Mouse (Mus musculus) right cerebral cortex, postnatal 36 days (tissue): ENCODE data around the gene Twf1.

Experiments
- DNase-seq, 2 experiments: peaks; one replicate each; pipeline ENCODE4 v3.0.0; 2022; ENCODE audit warnings: low spot score in 2 of 2, mixed read lengths in 1 of 2

Twf1 gene

DNA sequence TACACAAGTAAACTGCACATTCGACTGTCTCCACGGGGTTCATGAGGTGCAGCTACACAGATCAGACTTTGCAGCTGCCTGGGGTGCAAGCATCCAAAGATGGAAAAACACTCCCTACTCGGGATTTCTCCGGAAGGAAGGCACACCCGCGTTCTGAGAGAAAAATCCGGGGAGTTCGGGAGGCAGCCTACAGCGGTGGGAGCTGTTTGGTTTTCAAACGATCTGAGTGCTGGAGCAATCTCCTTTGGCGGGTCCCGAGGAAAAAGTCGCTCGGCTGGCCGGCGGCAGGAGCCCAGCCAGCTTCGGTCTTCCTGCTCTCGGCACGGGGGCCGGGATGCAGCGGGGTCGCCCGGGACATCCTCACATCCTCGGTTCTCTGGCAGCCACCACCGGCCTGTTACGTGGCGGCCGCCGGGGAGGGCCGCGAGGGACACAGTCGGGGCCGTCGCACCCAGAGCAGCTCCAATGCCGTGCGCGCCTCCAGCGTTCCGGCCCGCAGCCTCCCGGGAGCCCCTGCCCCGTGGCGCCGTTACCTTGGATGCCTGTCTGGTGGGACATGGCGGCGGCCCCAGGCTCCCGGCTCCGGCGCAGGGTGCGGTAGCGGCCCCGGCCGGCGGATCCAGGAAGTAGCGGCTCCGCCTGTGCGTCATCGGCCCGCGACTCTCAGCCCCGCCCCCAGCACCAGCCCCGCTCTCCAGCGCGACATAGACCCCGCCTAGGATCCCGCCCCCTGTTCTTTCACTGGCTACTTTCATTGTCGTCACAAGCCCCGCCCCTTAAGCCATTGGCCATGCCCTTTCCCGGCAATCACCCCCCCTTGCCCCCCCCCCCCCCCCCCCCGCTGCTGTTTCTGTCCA, at the start of gene Twf1:
Gene Twf1 (minus strand): TSS at position 671 of the 857 bp plus-strand sequence.
- peak; percentile 96 for DNase-seq

DNA sequence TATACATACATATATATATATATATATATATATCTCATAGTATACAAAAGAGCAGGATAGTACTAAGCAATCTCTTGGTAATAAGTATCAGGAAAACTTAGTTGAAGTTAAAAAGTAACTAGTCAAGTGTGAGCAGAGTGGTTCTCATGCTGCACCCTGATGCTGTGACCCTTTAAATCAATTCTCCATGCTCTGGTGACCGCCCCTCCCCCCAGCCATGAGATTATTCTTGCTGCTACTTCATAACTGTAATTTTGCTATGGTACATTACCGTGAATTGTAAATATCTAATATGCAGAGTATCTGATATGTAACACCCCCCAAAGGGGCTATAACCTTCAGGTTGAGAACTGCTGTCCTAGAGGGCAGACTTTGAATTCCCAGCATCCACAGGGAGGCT, 49.4 kb upstream of the Twf1 start:
- DNase-seq: no peak

DNA sequence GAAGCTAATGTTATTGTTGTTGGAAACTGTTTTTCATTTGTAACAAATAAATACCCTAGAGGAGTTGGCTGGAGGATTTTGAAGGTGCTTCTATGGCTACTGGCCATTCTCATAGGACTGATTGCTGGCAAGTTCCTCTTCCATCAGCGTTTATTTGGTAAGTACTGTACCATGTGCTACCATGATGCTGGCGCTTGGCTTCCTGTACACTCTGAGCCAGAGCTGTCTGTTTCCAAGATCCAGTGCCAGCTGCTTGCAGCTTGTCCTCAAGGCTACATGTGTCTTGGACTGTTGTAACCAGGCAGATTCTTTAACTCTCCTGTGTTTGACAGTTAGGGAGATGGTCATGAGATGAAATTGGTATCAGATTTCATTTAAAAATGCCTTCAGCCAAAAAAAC, 48.5 kb upstream of the Twf1 start:
- no peak for DNase-seq

DNA sequence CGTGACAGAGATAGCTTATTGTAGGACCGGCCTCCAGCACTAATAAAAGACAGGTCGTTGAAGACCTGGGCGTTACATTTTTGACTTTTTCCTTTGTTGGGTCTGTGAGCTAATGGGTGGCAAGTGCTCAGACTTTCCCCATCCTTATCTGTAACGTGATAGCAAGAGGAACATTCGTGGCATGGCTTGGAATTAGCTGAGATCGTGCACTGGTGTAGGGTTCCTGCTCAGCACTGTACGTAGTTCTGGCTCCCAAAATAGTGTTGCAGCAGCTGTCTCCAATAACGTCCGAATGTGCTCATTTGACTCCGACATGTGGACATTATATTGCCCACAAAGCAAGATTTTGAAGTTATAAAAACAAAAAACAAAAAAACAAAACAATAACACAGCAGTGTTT, 44.8 kb upstream of the Twf1 start:
- no peak for DNase-seq

DNA sequence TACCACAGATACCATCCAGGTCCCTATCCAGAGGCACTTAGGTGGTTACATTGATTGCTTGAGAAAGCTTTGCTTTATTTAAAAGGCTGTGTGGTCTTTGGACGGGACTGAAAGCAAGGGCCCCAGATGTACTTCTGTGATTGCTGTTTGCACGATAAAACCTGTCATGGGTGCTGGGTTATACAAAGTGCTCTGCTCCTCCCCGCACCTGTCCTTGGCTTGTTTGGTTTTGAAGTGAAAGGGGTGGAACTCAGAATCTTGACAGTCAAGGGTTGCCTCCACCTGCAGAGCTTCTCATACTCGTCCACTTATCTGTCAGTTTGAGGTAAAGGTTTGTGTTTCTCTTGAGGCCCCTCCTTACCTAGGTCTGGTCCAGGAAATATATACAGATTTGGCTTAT, 40.9 kb upstream of the Twf1 start:
- no peak for DNase-seq

DNA sequence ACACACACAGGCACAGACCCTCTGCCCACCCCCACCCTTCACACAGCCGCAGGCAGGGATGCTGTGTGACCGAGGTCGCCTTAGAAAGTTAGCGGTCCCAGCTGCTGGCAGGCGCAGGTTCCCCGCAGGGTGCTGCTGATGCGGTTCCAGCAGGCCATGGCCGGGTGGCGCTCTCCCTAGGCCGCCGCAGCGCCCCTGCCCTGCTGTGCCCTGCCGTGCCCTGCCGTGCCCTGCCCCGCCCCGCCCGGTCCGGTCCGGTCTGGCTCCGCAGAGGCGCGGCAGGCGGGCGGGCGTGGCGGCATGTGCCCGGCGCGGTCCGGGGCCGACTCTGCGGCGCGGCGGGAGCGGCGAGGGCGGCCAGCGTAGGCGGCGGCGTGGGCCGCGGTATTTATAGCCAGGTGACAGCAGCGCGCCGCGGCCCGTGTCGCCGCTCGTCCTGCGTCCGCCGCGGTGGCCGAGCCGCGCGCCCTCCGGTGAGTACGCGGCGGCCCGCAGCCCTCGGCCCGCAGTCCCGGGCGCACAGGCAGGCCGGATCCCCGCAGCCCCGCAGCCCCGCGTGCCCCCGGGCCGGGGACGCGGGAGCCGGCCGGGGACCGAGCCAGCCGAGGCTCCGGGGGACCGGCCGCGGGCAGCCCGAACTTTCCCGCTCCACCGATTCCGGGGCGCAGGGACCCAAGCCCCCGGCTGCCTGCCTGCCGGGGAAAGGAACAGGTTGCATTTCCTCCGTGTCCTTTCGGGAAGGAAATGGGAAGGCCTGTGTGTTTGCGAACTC, 39.3 kb upstream of the Twf1 start, which contains the start of gene Tmem117:
Gene Tmem117 (plus strand): TSS at position 403 of the 772 bp plus-strand sequence.
- DNase-seq: no peak

DNA sequence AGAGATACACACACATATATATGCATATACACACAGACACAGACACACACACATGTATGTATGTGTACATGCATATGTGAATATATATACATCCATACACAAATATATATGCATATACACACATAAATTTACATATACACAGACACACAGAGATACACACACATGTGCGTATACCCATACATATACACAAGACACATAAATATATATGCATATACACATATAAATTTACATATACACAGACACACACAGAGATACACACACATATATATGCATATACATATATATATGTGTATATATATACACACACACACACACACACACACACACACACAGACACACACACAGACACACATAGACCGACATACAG, 38.8 kb upstream of the Twf1 start:
- DNase-seq: no peak

DNA sequence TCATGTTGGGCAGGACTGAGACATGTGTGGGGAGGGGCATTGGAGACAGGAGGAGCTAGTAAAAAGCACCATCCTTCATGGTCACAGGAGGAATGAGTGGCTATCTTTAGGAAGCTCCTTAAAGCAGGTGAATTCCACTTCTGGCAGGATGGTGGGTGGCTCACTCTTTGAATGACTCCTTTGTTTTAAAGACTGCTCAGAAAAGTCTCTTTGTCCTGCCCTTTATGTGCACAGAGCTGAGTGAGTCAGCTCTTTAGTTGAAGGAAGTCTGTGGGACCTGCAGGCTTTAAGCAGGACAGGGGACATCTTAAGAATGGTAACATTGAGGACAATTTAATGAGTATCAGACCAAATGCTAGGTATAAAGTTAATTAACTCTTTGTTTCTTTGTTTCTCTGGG, 31.2 kb upstream of the Twf1 start:
- DNase-seq: no peak

DNA sequence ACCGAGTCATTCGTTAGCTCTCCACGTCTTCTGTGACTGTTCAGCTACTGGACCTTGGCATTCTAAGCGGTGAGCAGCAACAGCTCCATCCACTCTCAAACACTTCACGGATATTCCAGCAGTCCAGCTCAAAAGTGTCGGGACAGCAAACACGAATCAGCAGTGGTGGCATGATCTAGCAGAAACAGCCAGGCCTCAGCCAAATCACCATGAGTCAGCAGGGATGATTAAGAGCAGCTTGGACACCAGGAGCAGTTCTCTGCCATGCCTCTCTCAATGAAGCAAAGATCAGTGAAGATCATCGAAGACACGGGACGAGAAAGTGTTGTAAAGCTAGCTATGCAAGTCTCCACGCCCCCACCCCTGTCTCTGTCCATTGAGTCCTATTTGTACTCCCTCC, 26.3 kb upstream of the Twf1 start:
- no peak for DNase-seq

DNA sequence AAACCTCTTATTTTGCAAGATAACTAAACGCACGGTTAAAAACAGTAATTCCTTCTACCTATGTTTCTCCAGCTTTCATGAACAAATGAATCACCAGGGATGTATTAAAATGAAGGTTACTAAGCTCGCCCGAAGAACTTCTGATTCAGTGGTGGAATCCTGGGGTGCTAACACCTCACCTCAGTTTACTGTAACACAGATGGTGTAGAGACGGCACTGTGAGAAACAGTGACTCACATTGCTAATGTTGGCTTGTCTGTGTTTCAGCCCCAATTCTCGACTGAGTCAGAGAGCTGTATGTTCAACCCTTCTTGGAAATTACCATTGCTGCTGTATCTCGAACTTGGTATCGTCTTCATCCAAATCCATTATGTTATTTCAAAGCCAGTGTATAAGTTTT, 18.1 kb upstream of the Twf1 start:
- DNase-seq: peak; percentile 19 to 43

DNA sequence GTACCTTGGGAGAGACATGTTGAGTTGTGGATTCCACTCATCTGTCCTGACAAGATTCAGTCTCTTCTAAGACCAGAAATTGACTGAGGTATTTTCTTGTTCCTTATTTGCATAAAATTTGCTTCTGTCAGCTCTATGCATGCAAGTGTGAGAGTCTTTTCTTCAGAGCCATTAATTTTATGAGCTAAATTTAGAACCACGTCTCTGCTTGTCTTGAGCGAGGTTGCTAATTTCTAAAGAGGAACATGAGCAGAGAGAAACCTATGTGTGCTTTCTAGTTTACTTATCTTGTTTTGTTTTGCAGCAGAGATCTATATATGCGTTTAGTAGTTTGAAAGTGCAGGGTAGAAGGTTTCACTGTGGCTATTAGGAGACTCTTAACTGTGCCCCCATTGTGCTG, 12.8 kb upstream of the Twf1 start:
- DNase-seq: no peak

DNA sequence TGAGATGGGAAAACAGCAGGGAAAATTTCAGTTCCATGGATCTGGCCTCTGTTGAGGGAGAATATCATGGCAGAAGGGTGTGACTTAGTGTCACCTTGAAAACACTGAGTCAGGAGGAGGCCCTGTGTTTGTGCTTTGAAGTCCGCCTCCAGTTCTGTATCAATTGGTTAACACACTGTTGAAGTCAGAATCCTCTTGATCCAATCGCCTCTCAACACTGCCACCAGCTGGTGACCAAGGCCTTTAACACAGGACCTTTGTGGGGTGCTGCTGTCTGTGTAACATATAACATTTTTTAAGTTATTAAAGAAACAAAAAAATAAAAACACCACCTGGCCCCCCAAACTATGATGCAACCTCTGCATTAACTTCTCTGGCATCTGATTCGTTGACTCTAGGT, 11.7 kb upstream of the Twf1 start:
- no peak for DNase-seq

DNA sequence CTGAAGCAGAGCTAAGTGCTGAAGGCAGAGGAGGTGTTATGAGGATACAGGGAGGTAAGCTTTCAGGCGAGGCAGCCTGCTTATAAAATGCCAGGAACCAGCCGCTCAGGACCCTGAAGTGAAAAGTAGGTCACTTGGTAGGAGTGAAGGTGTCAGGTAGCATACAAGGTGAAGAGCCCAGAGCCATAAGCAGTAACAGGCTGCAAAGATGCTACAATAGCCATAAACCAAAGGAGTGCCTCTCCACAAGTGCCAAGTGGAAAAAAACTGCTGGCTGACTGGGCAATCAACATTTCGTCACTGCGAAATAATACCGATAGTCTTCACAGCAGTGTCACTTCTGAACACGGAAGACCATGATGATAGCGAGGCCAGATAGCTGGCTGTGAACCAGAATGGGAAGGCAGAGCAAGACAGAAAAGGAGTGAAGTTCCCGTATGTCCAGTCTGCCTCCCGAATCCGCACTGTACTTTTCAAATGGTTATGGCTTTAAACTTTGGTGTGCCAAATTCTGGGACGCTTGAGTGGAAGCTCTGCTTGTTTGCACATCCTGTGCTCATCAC, 10.5 kb upstream of the Twf1 start:
- no peak for DNase-seq

DNA sequence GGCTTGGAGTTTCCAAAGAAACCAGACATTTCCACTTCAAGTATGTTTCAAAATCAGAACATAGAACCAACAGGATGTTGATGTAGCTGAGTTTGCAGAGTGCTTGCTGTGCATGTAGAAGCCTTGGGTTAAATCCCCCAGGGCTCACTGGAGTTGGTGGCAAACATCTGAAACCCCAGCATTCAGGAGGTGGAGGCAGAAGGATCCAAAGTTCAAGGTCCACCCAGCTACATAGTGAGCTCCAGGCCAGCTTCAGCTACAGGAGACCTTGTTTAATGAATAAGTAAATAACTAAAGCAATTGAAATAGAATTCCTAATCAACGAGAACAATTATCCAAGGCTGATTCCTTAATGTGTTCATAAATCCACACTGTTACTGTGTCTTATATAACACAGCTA, 3.9 kb upstream of the Twf1 start:
- DNase-seq: no peak

DNA sequence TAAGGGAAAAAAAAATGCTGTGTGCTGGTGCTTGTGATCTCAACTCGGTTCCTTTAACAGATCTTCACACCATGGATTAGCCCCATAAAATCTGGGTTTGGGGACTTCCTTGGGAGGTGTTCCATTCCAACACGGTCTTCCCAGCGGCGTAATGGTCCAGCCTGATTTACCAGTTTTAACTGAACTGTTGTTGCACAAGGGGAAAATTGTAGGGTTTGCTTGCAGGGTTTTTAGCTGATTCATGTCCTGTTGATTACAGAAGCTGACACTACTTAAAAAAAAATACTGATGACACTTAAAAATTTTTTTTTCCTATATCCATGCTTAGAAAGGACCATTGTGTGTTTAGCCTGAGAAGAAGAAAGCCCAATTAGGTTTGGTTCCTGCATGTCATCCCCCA, 1.7 kb upstream of the Twf1 start:
- no peak for DNase-seq

DNA sequence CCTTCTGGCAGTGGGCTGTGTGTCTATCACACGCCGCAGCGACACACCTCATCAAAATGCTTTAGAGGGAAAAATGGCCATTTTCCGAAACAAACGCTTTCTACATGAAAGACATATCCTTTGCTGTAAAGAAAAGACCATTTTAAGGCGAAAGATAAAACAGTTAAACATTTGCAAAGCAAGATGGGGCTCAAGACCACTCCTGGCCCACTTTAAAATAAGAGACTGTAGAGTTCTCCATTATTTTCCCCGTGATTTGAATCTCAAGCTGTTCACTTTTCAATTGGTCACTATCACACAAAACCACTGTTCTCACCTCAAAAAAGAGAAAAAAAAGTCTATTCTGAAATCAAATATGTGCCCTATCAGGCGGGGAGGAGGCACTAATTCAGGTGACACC, 394 bp upstream of the Twf1 start:
- no peak for DNase-seq

DNA sequence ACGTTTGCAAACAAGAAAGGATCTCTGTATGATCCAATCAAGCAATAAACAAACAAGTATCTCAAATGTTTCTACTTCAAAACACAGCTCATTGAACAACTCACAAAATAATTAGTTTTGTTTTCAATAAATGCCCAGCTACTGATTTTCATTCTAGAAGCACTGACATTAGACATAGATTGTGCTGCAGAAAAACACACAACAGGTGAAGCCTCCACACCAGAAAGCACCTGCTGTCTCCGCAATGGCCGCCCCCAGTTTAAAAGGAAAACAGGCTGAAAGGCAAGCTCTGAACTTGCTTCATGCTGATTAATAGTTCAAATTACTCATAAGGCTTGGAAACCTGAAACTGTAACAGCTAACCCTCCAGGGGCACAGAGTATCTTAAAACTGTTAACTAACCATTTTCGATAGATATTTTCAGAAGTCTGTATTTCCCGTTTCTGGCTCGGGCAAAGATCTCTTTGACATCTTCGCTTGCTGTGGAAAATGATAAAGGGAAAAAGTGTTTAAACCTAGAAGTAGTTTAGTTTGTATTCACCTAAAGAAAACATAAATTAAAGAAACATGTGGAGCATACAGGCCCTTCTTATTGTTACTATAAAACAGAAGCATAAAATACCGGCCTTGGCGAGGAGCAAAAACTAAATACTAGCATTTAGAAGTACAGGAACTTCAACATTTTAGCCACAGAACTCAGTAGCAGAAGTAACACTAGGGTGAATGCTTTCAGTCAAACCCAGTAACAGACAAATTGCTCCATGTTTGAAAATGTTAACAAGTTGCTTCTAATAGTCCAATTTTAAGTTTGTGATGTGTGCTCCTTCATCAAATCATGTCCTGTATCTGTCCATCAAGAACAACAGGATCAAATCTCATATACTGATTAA, 1.6 kb downstream of the Twf1 start:
- DNase-seq: no peak

DNA sequence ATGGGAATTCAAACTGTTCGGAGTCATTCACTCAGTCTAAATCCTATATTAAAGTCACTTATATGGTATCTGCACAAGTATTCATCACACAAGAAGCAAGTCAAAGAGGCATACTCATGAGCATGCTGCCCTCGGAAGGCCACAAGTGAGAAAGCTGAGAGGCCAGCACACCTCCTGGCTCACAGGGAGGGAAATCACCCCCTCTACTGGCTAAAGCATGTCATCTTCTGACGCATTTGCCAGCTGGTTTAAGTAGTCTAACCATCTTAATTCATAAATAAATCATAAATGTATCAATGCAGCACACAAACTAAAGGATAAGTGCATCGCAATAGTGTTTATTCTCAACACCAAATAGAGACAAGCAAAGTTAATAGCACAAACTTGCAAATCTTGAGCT, 5.0 kb downstream of the Twf1 start:
- DNase-seq: no peak

DNA sequence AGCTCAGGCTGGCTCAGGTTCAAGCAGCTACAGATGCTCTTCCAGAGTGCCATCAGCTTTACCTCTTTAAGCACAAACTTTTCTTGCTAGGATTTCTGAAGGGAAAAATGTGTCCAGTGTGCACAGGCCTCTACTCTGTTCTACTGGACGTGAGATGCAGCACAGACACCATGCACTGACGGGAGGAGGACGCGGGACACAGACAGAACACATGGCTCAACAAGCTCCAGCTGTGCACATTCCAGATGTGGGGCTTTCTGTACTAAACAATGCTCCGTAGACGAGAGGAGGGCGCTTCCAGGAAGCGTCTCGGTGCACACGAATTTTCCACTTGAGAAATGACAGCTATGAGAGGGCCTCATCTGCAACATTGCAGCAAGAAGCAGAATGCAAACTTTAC, 6.5 kb downstream of the Twf1 start:
- DNase-seq: no peak

DNA sequence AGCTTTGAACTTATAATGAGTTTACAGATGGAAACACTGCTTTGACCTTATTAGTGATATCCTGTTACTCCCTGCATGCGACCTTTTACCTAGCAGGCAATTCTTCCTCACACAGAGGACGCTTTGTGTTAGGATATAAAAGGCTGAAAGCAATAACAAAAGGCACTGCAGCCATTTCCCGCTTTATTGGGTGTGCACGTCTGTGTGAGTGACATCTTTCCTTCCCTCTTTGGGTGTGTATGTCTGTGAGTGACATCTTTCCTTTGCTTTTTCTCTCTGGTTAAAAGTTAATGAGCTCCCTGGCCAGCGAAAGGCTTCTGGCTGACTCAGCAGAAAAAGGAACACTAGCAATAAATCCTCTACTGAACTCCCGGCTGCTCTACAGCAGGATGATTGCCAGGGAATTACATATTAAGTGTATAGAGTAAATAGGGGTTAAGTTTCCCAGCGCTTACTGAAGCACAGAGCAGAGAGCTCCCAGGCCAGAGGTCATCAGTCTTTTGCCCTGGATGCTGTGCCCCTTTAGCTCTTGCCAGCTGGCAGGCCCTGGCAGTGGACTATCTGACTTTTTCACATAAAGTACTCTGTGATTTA, 7.6 kb downstream of the Twf1 start:
- no peak for DNase-seq

DNA sequence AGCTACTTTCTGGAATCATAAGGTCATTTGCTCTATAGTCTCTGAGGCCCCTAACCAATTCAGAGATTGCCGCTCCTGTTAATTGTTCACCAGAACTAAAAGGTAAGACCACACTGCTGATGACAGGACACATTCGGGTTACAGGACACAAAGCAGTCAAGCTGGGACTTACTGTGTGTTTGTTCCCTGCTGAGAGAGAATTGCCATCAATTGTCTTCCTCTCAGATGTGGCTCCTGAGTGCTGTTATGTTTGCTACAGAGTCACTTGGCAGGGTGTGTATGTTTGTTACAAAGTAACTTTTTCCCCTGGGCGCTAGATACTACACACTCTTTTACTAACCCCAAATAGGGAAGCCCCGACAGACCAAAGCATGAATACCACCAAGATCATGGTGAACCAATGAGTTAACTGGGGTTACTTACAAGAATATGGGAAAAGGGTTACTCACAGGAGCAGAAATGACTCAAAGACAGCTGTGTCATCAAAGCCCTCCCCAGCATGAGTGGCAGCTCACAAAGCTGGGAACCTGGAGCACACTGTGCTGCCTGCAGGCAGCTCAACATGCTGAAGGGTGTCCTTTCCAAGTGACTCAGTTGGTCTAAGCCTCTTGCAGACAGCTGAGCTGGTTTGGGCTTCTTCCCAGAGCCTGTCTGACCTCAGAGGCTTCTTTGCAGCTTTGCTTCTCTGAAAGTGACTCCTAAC, 15.0 kb downstream of the Twf1 start:
- DNase-seq: no peak
